Mouse (Mus musculus) liver, embryonic 14.5 days (tissue): Measurements from ENCODE around the gene Gtf2ird1.

Source experiments
- CTCF ChIP-seq: IDR thresholded peaks from 2 replicates; pipeline ENCODE4 v1.5.1; 2016; ENCODE audit warnings: antibody characterized with exemption, low read depth, control low read depth
- EP300 ChIP-seq: IDR thresholded peaks from 2 replicates; pipeline ENCODE4 v1.6.1; 2016; ENCODE audit warnings: antibody characterized with exemption, low read depth

- TF ChIP-seq CTCF: no peak
- no peak for TF ChIP-seq EP300
Measured at GRCm38 (mm10) chr5:134370831-134371230, 85.7 kb downstream of the Gtf2ird1 start.
